Mouse (Mus musculus) neural tube, embryonic 15.5 days (tissue): ENCODE data around the gene Ccdc47. TPM values are rescaled to one million over a fixed set of nuclear protein-coding genes. Genes with fewer than 3 reads are reported as not detected.
A peak's percentile ranks its signal among the peaks of the same experiment; 100 is the strongest.

Experiments
- ATAC-seq: fragments of 200-750 bp; cut with Nextera tagmentation; 2 replicates; pipeline ENCODE4 v1.8.0; 2017; ENCODE audit warnings: mild to moderate bottlenecking, moderate TSS enrichment, moderate library complexity; ENCODE audit not compliant: low FRiP score
- H3K27ac ChIP-seq: fragments of 300-500 bp; sonication (generic); replicated peaks from 2 replicates; pipeline ENCODE4 v1.5.1; 2015; ENCODE audit warnings: mild to moderate bottlenecking, inconsistent platforms
- H3K27me3 ChIP-seq: fragments of 300-500 bp; sonication (generic); replicated peaks from 2 replicates; pipeline ENCODE4 v1.6.1; 2015; ENCODE audit warnings: inconsistent platforms
- H3K36me3 ChIP-seq: fragments of 300-500 bp; sonication (generic); 2 replicates; pipeline ENCODE4 v1.6.1; 2015; ENCODE audit warnings: inconsistent platforms
- H3K4me1 ChIP-seq: fragments of 300-500 bp; sonication (generic); 2 replicates; pipeline ENCODE4 v1.6.1; 2015; ENCODE audit warnings: inconsistent platforms
- H3K4me2 ChIP-seq: fragments of 300-500 bp; sonication (generic); 2 replicates; pipeline ENCODE4 v1.6.1; 2015; ENCODE audit warnings: inconsistent platforms, mild to moderate bottlenecking, moderate library complexity
- H3K4me3 ChIP-seq: fragments of 300-500 bp; sonication (generic); replicated peaks from 2 replicates; pipeline ENCODE4 v1.5.1; 2015; ENCODE audit warnings: mild to moderate bottlenecking, inconsistent platforms
- H3K9ac ChIP-seq: fragments of 300-500 bp; sonication (generic); replicated peaks from 2 replicates; pipeline ENCODE4 v1.6.1; 2015; ENCODE audit warnings: mild to moderate bottlenecking, inconsistent platforms
- H3K9me3 ChIP-seq: fragments of 300-500 bp; sonication (generic); replicated peaks from 2 replicates; pipeline ENCODE4 v1.6.1; 2016; ENCODE audit warnings: inconsistent platforms
- WGBS: fragments of 180-500 bp; shearing (Covaris S2); methylation state at CpG from one replicate; pipeline ENCODE4 v1.1.7; 2015; ENCODE audit warnings: mixed read lengths; 5-methylcytosine and 5-hydroxymethylcytosine counted together
- polyA plus RNA-seq: library from polyadenylated mRNA; unstranded; fragments of >200 nt; fragmentation: Nextera tagmentation; extraction: Ambion mirVana; gene quantifications from 2 replicates; pipeline ENCODE4 v1.2.1, GENCODE M21; 2015

Ccdc47 gene
- 96.2 and 98.3 TPM in 2 replicates for polyA plus RNA-seq

- under 1% methylated on average over 46 of the region's 46 CpGs for WGBS
- H3K4me1 ChIP-seq: peaks cover 55% of the 10 kb centered on the region
- H3K4me3 ChIP-seq: peak within 1 kb of the TSS; percentile 99
- H3K36me3 ChIP-seq: peaks cover 21% of the 10 kb centered on the region
- no peaks in the 10 kb centered on the region for H3K27me3 ChIP-seq
- H3K4me2 ChIP-seq: peak within 1 kb of the TSS; percentile 78
- peak; percentile 99 for ATAC-seq
- H3K27ac ChIP-seq: peak within 1 kb of the TSS; percentile 99
- no peaks in the 10 kb centered on the region for H3K9me3 ChIP-seq
- H3K9ac ChIP-seq: peak within 1 kb of the TSS; percentile 100
Observed at GRCm38 (mm10) chr11:106215927-106216729, at the start of gene Ccdc47. Gene Ccdc47 (minus strand): TSS chr11:106216344.

- Histone ChIP-seq H3K36me3 (peaks cover 65% of the 10 kb centered on the region), H3K9ac (no peak overlapping the region), H3K27me3 (no peaks in the 10 kb centered on the region), H3K4me3 (no peak overlapping the region), H3K4me2 (no peak overlapping the region), H3K9me3 (no peaks in the 10 kb centered on the region), H3K4me1 (peaks cover 37% of the 10 kb centered on the region), H3K27ac (no peak overlapping the region)
- no peak for ATAC-seq
- WGBS: 91% methylated on average over 4 of the region's 4 CpGs
Observed at GRCm38 (mm10) chr11:106265570-106265969, 49.4 kb upstream of the Ccdc47 start.

- Histone ChIP-seq H3K36me3 (peaks cover 66% of the 10 kb centered on the region), H3K4me1 (peaks cover 31% of the 10 kb centered on the region), H3K27ac (no peak overlapping the region), H3K4me2 (no peak overlapping the region), H3K9ac (no peak overlapping the region), H3K4me3 (no peak overlapping the region), H3K9me3 (no peaks in the 10 kb centered on the region), H3K27me3 (no peaks in the 10 kb centered on the region)
- no peak for ATAC-seq
- 93% methylated on average over 15 of the region's 15 CpGs for WGBS
Observed at GRCm38 (mm10) chr11:106264988-106265387, 48.8 kb upstream of the Ccdc47 start.

GRCm38 (mm10) chr11:106263963-106264362 is 47.8 kb upstream of the Ccdc47 start:
- H3K4me2 ChIP-seq: no peak overlapping the region
- H3K9me3 ChIP-seq: no peaks in the 10 kb centered on the region
- no peak overlapping the region for H3K9ac ChIP-seq
- no peaks in the 10 kb centered on the region for H3K27me3 ChIP-seq
- no peak overlapping the region for H3K27ac ChIP-seq
- ATAC-seq: no peak
- H3K36me3 ChIP-seq: peaks cover 71% of the 10 kb centered on the region
- 91% methylated on average over 9 of the region's 9 CpGs for WGBS
- H3K4me3 ChIP-seq: no peak overlapping the region
- peaks cover 24% of the 10 kb centered on the region for H3K4me1 ChIP-seq

DNA sequence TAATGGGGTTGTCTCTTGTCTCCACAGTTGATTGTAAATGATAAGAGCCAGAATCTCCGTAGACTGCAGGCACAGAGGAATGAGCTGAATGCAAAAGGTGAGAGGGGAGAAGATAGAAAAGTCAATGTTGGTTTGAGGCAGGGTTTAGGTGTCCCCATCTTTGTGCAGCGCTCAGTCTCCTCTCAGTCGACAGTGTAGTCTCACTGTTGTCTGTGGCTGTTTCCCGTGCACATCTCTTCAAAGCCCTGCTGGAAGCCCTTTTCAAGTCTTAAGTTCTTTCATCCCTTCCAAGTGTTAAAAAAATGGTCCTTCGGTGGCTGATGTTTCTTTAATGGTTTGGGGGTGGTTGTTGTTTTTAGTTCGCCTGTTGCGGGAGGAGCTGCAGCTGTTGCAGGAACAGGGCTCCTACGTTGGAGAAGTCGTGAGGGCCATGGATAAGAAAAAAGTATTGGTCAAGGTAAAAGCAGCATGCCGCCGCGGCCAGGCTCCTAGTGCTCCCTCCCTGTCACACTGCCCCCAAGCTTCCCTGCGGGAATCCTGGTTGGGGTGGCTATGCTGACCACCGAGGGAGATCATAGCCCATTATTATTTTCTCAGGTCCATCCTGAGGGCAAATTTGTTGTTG is 44.8 kb upstream of the Ccdc47 start:
- H3K9ac ChIP-seq: no peak overlapping the region
- no peaks in the 10 kb centered on the region for H3K27me3 ChIP-seq
- peaks cover 17% of the 10 kb centered on the region for H3K4me1 ChIP-seq
- no peaks in the 10 kb centered on the region for H3K9me3 ChIP-seq
- WGBS: 87% methylated on average over 14 of the region's 14 CpGs
- no peak overlapping the region for H3K4me3 ChIP-seq
- peaks cover 67% of the 10 kb centered on the region for H3K36me3 ChIP-seq
- no peak for ATAC-seq
- H3K4me2 ChIP-seq: no peak overlapping the region
- no peak overlapping the region for H3K27ac ChIP-seq

- no peak for ATAC-seq
- peaks cover 47% of the 10 kb centered on the region for H3K36me3 ChIP-seq
- H3K4me2 ChIP-seq: peak overlapping the region; percentile 95
- peaks cover 28% of the 10 kb centered on the region for H3K4me1 ChIP-seq
- H3K27me3 ChIP-seq: no peaks in the 10 kb centered on the region
- peak overlapping the region; percentile 90 for H3K4me3 ChIP-seq
- H3K9ac ChIP-seq: peak overlapping the region; percentile 89
- H3K27ac ChIP-seq: no peak overlapping the region
- 73% methylated on average over 5 of the region's 5 CpGs for WGBS
- H3K9me3 ChIP-seq: no peaks in the 10 kb centered on the region
Observed at GRCm38 (mm10) chr11:106256775-106257174, 40.6 kb upstream of the Ccdc47 start.

DNA sequence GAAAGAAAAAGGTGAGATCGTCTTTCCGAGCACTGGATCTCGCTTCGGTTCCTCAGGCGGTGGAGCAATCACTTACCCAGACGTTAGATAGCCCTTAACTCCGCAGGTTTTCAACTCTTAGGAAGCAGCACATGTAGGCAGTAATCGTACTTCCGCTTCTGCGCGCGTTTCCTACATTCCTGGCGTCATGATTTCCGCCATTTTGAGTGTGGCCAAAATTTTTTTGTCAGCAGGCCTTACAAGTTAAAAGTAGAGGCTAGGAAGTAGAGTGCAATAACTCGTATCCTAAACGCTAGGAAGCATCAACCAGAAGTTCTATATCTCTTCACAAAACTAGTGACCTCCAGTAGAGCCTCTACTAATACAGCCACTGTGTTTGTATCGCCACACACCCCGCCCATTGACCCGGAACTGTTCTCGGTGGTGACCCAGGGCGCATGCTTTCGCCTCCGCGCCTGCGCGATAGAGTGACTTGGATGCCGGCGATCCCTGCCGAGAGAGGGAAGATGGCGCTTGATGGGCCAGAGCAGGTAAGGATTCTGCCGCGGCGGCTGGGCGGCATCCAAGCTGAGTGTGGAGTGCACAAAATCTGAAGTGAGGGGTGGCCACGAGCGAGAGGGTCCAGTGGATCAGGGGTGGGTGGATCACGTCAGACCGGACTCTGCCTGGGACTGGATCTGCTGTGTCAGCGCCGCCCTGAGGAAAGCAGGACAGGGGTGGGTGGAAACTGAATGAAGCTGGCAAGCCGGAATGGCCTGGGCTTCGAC is 39.7 kb upstream of the Ccdc47 start, which contains the start of the genes Ftsj3 and Psmc5:
Ftsj3 (minus strand) TSS at position 395 of the 767 bp plus-strand sequence.
Psmc5 (plus strand) TSS at position 470 of the 767 bp plus-strand sequence.
- Histone ChIP-seq H3K36me3 (peaks cover 48% of the 10 kb centered on the region), H3K27ac (peak within 1 kb of the TSS; percentile 90), H3K4me2 (peak within 1 kb of the TSS; percentile 95), H3K4me3 (peak within 1 kb of the TSS; percentile 90), H3K9me3 (no peaks in the 10 kb centered on the region), H3K4me1 (peaks cover 28% of the 10 kb centered on the region), H3K27me3 (no peaks in the 10 kb centered on the region), H3K9ac (peak within 1 kb of the TSS; percentile 89)
- ATAC-seq: peak; percentile 95
- WGBS: under 1% methylated on average over 42 of the region's 42 CpGs

- H3K4me2 ChIP-seq: peak overlapping the region; percentile 95
- peak overlapping the region; percentile 90 for H3K4me3 ChIP-seq
- peak overlapping the region; percentile 58 for H3K9ac ChIP-seq
- 3% methylated on average over 22 of the region's 22 CpGs for WGBS
- H3K36me3 ChIP-seq: peaks cover 51% of the 10 kb centered on the region
- peak; percentile 11; the same call in 1 of the 2 replicates for ATAC-seq
- peaks cover 28% of the 10 kb centered on the region for H3K4me1 ChIP-seq
- H3K9me3 ChIP-seq: no peaks in the 10 kb centered on the region
- H3K27me3 ChIP-seq: no peaks in the 10 kb centered on the region
- peak overlapping the region; percentile 90 for H3K27ac ChIP-seq
Observed at GRCm38 (mm10) chr11:106255174-106255573, 39.0 kb upstream of the Ccdc47 start.

DNA sequence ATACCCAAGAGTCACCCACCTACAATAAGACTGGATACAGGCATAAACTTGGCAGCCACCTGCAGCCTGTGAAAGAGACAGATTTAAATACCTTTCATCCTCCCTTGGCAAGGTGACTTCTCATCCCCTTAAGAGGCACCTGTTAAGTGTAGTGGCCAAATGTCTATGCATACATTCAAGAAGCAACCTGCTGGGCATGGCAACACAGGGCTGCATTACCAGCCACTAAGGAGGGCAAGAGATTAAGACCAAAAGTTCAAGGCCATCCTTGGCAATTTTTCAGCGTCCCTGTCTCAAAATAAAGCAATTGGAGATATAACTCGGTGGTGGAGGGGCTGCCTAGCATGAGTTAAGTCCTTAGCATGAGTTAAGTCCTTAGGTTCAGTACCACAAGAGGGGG is 38.6 kb upstream of the Ccdc47 start:
- Histone ChIP-seq H3K9me3 (no peaks in the 10 kb centered on the region), H3K36me3 (peaks cover 55% of the 10 kb centered on the region)
- 14% methylated on average over 2 of the region's 2 CpGs for WGBS

GRCm38 (mm10) chr11:106249326-106249725 is 33.2 kb upstream of the Ccdc47 start:
- 90% methylated on average over 7 of the region's 7 CpGs for WGBS
- ATAC-seq: no peak

More for the DNA sequence above, 38.6 kb upstream of the Ccdc47 start:
- no peak overlapping the region for H3K27ac ChIP-seq
- no peak for ATAC-seq
- H3K4me2 ChIP-seq: peak overlapping the region; percentile 95
- H3K4me3 ChIP-seq: peak overlapping the region; percentile 90
- no peaks in the 10 kb centered on the region for H3K27me3 ChIP-seq
- H3K9ac ChIP-seq: peak overlapping the region; percentile 58
- H3K4me1 ChIP-seq: peaks cover 28% of the 10 kb centered on the region

GRCm38 (mm10) chr11:106246834-106247233 is 30.7 kb upstream of the Ccdc47 start:
- Histone ChIP-seq H3K4me2 (no peak overlapping the region), H3K27ac (no peak overlapping the region), H3K9ac (no peak overlapping the region), H3K36me3 (peaks cover 97% of the 10 kb centered on the region), H3K4me3 (no peak overlapping the region), H3K4me1 (no peaks in the 10 kb centered on the region), H3K9me3 (no peaks in the 10 kb centered on the region), H3K27me3 (no peaks in the 10 kb centered on the region)
- ATAC-seq: no peak
- 98% methylated on average over 1 of the region's 1 CpGs for WGBS

More at GRCm38 (mm10) chr11:106249326-106249725, 33.2 kb upstream of the Ccdc47 start:
- H3K4me1 ChIP-seq: peaks cover 1% of the 10 kb centered on the region; the same call in 1 of the 2 replicates
- H3K4me2 ChIP-seq: no peak overlapping the region
- H3K9ac ChIP-seq: no peak overlapping the region
- peaks cover 94% of the 10 kb centered on the region for H3K36me3 ChIP-seq
- no peaks in the 10 kb centered on the region for H3K9me3 ChIP-seq
- H3K4me3 ChIP-seq: no peak overlapping the region
- H3K27me3 ChIP-seq: no peaks in the 10 kb centered on the region
- no peak overlapping the region for H3K27ac ChIP-seq
